Mouse (Mus musculus): ENCODE measurements around the gene Stab2.

The Stab2 gene

DNA sequence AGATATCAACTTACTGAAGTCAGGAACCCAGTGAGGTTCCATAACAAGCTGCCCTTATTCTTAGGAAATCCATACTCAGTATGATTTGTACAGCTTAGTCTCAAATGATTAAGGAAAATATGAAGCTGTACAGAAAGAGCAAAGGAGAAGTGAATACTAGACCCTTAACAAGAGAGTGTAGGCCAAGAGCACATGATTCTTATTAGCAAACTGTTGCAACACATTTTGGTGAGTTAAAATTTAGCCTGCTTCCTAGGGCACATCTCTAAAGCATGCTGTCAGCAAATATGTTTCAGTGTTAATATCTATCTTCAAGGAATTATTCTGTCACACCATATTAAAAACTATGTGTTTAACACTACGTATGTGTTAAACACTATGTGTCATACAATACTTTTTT, 121.4 kb downstream of the Stab2 start:
- no peak for DNase-seq

DNA sequence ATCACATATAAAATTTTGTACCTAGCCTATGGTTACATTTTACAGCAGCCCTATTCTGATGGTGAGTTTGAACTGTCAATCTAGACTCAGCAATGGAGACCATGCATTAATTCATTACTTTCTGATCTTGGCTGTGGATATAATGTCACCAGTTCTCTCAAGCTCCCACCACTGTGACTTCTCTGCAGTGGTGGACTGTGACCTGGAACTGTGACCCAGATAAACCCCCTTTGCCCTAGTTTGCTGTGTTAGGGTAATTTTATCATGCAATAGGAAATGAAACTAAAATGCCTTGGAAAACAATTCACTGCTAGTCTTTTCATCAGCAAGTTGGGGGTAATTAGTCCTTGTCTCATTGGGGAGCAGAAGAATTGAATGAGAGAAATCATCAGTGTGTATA, 126.4 kb downstream of the Stab2 start:
- no peak for DNase-seq

DNA sequence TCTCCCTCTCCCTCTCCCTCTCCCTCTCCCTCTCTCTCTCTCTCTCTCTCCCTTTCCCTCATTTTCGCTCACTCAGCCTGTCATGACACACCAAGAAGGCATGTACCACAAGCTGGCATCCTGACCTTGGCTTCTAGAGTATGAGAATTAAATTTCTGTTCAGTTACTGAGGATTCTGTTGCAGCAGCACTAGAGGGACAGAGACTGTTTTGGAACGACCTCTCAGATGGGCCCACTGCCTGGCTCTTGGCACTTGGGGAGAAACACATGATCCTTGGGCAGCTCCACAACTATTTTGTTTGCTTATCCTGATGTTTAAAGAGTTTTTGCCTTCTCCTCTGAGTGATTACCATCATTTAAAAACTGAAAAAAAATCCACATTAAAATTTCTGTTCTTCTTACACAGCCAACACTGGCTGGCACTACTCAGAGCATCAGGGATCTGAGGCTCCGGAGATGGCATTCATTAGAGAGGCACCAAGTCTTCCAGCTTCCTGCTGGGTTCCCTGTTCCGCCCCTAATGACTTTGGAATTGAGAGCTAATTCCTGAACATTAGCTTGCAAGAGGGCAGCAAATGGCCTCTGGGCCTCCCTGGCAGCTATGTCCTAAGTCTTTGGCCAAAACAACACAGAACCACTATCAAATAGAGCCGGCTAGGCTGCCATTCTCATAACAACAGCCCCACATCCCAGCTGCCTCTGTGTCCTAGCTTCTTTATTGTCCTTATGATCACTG, 127.6 kb downstream of the Stab2 start:
- peak; percentile 58 for DNase-seq

DNA sequence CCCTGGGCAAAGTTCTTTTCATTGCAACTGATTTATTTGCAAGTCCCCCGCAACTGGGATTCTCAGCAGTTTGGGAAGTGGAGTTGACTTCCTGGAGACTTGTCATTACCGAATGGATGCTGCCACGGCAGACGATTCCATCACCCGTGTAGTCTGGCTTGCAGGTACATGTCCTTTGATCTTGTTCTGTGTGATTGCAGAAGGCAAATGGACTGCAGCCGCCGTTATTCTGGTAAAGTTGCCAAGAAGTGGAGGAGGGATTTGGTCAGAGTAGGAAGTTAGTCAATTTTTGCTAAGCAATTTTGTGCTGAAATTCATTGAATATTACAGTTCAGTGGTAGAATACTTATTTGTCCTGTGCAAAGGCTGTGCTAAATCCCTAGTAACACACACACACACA, 129.1 kb downstream of the Stab2 start:
- no peak for DNase-seq

DNA sequence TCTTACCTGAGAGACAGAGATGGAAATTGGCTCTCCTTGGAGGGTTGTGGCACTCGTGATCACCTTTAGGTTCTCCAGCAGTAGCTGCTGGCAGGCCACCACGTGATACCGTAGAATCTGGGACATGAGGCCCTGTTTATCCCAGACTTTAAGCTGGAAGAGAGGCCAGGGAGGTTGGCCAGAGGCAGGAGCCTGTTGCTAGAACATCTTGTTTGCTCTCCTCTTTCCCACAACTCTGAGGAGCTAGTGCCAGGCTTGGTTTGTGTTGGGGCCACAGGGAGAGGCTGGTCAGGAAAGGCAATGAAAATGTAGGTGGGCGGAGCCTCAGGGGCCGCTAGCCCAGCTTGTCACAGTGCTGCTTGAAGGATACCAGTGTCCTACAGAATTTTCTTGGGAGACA, 135.2 kb downstream of the Stab2 start:
- no peak for DNase-seq

DNA sequence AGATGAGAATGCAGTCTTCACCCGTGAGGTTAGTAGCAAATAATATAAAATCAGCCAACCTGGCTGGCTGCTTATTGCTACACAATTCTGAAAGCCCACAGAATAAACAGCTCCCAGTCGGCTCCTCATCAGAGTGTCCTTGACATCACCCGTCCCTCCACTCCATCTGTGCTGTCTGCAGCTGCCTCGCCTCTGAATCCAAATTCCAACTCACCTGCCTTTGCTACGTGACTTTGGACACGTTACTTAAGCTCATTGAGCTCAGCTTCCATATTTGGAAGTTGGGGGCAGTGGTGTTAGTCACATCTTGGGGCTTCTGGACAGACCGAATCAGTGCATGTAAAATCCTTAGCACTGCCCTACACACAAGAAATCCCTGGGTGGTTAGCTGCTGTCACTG, 135.7 kb downstream of the Stab2 start:
- no peak for DNase-seq

DNA sequence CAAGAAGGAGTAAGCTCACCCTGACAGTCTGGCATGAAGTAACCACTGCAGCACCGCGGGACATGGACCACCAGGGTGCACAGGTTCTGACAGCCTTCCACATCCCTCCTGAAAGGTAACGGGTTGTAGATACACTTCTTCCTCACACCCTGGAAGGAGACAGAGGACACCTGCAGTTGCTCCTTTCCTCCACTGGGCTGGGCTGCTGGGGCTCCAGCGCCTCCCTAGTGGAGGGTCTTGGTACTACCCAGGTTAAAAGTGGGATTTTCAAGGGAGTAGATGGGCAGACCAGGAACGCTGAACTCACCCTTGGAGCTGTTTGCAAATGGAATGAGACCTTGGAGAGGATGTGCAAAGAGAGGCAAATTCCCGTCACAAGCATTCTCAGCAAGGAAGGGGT, 144.4 kb downstream of the Stab2 start:
- no peak for DNase-seq

DNA sequence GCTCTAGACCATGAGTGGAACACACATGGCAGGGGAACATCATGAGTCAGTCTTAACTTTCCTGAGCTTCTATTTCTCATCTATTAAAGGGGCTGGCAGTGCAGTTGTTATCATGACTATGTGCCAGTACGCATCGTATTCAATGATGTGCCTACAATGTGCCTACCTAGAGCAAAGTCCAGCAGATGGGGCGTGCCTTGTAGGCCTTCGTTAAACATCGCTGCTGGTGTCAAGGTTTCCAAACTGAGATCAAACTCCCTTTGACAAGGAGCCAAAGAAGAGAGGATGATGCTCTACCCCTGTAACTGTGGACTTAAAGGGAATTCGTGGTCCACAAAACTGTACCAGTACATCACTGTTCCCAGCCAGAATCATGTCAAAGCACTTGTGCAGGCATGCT, 145.3 kb downstream of the Stab2 start:
- DNase-seq: no peak

DNA sequence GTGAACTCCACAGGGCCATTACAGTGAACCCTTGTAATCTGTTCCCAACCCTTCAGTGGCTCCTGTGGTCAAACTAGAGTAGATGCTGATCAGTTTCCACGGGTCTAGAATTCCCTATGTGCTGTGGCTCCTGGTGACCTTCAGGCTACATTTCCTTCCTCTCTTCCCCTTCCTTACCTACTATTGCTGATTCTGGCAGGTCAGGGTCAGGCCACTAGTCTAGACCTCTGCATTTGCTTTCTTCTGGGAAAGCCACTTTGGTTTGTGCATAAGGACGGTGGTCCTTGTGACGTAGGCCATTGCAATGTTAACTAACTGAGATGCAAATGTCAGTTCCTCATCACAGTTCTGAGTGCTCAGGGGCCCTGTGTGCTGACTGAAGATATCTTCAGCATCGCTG, 147.4 kb downstream of the Stab2 start:
- no peak for DNase-seq

DNA sequence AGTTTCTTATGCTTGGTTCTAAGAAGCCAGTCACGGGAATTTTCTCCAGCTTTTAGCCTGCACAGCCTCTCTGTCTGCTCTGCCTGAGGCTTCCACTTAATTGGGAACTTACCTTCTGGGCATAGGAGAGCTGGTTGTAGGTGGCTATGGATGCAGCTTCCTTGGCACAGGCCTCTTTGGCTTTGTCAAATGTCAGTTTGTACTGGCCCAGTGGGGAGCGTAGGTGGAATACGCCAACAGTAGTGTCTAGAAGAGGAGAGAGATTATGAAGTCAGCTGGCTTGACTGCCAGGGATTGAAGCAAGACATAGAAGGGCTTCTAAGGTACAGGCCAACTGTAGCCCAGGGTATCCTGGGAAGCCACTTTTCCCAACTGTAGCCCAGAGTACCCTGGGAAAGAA, 154.4 kb downstream of the Stab2 start:
- DNase-seq: no peak

DNA sequence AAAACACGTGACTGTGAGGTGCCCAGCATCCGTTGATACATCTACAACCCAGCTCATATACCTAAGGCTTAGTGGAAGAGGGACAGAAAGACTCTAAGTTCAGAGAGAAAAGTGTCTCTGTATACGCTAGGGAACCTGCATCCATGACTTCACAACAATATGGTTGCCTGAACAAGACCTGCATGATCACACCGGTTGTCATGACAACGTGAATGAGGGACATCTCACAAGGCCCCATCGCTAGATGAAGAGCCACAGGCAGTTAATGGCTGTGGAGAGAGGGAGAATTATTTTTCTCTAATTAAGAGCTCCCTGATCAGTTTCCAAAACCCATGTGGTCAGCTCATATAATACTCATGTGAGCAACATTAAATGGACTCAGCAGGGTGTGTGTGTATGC, 155.7 kb downstream of the Stab2 start:
- no peak for DNase-seq

DNA sequence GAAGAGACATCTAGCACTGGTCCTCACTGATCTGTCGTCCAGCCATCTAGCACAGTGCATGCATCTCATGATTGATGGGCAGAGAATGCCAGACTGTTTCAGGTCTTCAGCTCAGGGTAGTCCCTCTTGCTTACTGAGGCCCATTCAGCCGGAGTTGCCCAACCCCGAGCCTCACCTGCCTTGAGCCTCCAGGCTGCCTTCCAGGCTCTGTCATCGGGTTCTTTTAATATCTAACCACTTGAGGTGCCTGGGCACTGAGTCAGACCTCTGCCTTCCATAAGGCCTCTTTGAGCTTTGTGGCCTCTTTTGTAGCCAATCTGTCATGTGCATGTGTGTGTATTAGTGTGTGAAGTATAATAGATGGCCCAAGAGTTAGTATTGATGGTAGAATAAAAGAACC, 158.3 kb downstream of the Stab2 start:
- DNase-seq: no peak

DNA sequence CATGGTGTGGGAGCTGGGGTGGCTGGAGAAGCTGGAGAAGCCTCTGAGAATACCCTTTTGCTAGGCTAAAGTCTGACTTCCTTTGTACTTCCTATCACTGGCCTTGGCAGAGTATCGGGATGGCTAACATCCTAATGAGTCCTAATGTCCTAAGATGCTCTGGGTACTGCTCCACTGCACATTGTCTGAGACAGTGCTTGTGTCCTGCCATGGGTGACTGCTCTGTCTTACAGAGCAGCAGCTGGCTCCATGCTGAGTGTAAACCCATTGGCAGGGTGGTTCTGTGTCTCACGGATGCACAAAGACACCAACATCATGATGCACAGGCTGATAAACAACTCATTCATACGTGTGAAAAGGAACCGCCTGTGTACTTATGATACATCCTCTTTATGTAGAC, 158.7 kb downstream of the Stab2 start:
- DNase-seq: no peak

DNA sequence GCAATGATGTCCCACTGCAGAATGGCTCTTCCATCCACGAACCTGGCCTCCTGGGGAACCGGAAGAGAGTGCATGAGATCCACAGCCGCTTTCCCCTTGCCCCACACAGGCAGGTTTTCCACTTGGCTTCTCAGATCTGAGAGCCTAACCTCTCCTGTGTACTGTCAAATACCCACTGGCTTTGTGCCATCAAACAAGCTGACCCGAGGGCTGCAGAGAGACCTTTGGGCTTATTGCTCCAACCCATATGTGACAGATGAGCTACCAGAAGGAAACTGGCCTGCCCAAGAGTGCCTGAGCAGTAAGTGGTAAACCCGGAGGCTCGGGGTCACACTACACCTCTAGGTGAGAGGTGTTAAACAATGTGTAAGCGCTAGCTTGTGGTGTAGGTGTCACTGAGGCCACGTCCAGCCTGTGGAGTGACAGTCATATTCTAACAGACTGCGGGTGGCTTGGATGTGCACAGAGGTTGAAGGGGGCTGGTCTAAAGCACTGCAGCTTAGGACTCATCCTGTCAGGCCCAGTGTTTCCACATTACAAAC, 160.8 kb downstream of the Stab2 start:
- DNase-seq: no peak

DNA sequence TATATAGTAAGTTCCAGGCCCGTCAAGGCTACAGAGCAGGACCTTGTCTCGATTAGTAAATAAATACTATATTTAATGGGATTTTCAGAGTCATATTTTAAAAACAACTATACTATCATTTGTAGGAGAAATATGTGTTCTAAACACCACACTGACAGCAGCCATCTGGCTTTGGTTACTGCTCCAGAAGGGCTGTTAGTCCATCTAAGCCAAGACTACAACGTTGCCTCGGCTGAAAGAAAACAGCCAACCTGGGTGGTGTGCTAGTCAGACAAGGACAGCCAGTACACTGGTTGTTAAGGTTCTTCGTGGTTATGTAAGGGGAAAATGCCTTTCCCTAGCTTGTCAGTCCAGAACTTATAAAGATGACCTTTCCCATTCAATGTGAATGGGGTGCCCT, 165.2 kb downstream of the Stab2 start:
- no peak for DNase-seq

DNA sequence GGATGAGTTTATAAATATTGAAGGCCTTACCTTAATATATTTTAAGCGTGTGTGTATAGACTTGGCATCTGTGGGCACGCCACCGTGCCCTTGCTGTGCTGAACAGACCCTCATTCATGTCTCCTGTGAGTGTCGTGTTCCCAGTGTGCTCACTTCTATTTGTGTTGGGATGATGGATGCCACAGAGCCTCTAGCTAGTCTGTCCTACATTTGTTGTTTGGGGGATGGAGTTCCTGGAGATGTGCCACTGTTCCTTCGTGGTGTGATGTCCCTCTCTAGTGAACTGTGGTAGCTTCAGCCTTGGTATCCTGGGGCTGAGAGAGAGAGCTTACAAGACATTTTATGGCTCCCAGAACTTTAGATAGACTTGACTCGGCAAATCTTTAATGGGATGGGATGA, 169.0 kb downstream of the Stab2 start:
- DNase-seq: no peak

DNA sequence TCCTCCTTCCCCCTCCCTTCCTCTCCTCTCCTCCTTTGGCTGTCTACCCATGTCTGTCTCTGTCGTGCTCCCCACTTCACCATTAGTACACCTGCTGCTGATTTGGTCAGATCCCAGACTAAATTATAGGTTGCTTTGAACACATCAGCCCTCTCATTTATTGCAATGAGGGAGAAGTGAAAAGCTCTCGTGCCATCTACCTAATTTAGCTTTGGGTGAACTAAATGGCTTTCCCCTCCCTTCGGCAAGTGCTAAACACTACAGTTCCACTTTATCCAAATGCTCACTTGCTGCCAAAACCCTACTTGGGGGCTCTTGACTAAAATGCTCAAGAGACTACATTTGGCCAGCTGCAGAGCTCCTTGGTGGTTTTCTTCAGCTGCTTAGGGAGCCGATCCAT, 171.0 kb downstream of the Stab2 start:
- no peak for DNase-seq

DNA sequence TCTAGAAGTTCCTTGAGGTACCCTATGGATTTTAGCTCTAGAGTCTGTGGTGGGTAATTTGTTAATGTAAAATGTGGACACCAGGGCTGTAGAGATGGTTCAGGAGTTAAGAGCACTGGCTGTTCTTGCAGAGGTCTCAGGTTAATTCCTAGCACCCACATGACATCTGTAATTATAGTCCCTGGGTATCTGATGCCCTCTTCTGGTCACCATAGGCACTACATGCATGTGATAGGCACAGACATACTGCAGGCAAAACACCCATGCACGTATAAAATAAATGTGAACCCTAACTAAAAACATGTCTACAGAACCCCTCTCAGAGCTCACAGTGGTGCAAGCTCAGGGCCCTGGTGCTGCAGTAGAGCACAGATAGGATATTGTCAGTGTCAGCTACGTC, 178.3 kb downstream of the Stab2 start:
- no peak for DNase-seq

DNA sequence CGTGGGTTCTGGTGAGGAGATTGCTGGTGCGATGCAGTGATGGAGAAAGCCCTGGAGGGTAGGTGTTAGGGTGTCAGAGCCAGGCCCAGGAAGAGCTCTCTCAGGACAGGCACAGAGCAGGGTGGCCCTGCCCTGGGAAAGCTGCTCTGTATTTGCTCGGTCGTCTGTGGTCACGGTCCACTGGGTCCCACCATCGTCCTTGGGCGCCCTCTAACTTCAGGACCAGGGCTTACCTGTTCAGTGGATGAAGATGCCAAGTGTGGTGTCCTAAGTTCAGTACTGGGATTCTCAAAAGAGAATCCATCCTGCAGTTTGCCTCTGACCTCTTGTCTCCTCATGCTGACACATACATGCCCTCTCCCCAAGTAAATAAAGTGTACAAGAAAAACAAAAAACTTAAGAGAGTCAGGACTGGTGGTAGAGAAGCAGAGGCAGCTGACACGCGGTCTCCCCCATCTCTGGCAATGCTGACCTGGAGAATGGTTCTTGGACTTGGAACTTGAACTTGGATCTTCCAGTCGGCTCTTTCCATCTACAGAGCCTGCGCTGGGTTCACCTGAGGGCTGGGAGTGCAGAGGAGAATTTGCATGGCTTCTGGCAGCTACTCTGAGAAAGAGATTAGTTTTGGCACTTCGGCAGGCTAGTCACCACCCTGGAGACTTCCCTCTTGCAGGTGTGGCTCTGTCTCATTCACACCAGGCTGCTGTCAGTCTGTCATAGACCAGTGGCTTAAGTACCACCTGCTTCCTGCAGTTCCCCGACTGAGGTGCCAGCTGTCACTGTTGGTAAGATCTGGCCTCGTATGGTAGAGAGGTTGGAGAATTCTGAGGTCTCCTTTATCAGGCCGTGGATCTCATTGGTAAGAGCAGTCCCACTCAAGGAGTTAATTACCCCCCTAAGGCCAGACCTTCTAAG, 179.3 kb downstream of the Stab2 start:
- DNase-seq: no peak

DNA sequence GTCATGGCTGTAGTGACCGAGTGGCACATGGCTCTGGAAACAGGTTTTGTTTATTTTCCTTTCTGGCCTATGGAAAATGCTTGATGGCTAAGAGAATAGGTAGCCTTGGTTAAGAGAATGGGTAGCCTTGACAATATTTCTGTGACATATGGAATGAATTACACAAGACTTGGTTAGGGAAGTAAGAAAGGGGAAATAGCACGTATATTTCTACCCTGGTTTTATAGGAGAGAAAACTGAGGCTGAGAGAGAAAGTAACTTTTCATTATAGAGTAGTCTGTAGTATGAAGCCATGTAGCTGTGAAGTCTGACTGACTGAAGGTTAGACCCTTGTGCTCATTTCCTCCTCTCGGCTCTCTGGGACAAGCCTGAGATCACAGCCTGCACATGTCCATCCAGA, 180.9 kb downstream of the Stab2 start:
- DNase-seq: no peak

DNA sequence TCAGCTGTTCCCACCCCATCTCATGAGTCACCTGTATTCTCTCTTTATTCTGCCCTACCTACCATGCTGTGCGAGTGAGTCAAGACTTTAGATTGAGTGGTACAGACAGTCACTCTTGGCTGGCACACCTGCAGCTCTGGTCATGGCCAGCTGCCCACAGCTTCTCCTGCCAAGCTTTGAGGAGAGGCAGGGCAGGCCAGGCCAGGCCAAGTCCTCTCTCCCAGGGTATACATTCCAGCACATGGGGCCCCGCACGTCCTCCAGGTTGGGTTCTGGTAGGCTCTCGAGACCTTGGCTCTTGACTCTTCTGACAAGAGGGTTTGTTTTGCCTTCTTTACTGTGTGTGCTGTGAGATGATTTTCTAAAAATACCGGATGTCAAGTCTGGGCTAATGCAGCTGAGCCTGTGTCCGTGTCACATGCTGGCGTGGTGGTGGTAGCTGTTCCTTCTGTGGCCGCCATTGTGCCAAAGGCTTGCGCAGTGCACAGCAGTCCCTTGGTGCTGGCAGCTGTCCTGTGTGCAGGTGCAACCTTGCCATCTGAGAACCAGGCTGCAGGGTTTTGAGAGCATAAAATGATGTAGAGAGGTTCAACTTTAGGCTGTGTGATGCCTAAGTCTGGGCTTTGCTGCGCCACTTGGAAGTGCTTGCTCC, 181.8 kb downstream of the Stab2 start:
- DNase-seq: peak; percentile 79

DNA sequence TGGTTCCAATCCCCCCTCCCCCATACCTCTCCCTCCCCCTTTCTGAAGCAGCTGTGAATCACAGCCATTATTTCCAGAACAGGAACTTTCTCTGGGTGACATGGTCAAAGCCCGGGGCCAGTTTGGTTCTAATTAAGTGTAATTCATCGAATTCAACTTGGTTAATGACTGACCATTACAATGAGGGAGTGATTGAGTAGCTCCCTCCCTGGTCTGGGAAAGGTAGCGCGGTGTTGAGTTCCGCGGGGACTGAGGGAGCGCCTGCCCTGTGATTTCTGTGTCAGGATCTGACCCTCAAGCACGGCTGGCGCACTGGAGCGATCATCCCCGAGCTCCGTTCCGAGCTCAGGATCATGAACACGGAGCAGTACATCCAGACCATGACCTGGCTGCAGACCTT, 183.0 kb downstream of the Stab2 start:
- DNase-seq: no peak

DNA sequence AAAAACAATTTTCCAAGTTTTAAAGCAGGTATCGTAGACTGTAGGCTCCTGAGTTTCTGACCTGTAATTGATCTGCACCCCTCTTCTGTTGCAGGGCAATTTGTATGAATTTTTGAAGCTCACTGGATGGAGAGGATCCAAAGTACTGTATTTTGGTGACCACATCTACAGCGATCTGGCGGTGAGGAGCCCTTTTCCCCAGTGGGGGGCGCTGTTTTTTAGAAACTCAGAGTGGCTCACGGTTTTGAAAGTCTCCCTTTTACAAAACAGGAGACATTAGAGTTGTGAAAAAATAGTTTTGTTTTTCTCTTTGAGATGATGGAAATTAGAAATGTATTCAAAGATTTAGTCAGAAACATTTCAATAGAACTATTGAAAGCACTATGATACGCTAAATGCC, 183.7 kb downstream of the Stab2 start:
- DNase-seq: no peak

DNA sequence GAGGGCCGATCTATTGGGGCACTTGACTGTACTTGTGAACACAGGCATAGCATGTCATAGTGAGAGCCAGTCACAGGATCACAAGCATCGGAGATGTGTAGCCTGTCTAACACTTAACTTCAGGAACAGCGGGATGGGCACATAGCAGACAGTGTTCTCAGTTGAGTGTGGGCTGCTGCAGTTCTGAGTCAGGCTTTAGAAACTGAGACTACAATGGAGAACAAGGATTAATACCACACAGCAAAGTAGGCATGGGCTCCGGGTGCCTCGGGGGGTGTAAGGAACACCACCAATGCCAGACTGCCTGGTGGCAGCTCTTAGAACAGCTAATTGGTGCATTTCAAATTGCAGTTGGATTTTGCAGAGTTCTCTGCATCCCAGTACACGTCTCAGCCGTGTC, 186.8 kb downstream of the Stab2 start:
- DNase-seq: no peak
